Mouse (Mus musculus): Measurements from ENCODE around the gene Usp42. TPM values are rescaled to one million over a fixed set of nuclear protein-coding genes. Genes with fewer than 3 reads are reported as not detected.

Gene Usp42
- total RNA-seq (2021) = 10 to 100 TPM; 20.2 to 20.8 TPM
- long read RNA-seq, experiment 1, full-length matches to known transcripts = 3 of 9 reads
- long read RNA-seq, experiment 1, partial matches to known transcripts = 5 of 9 reads
- long read RNA-seq, experiment 1, other reads (novel, unspliced or antisense) = 1 of 9 reads
- long read RNA-seq, experiment 2, full-length matches to known transcripts = 3 of 17 reads
- long read RNA-seq, experiment 2, partial matches to known transcripts = 11 of 17 reads
- long read RNA-seq, experiment 2, other reads (novel, unspliced or antisense) = 3 of 17 reads

- TF ChIP-seq CTCF (conservative IDR thresholded peaks at IDR 0.05) = peak; percentile 53
- DNase-seq (ENCODE audit: low spot score in 2 of 2) = peak; percentile 95 to 96
- Histone ChIP-seq H3K27ac (peak within 1 kb of the TSS; percentile 98), H3K4me3 (peak within 1 kb of the TSS; percentile 79)
Observed at GRCm38 (mm10) chr5:143732180-143732891, at the start of gene Usp42. TSS of gene Usp42 (minus strand) at chr5:143732280.

GRCm38 (mm10) chr5:143760508-143760907 lies 28.4 kb upstream of the Usp42 start:
- Histone ChIP-seq H3K4me3 (no peak overlapping the region), H3K27ac (no peak overlapping the region)
- no peak for TF ChIP-seq CTCF (conservative IDR thresholded peaks at IDR 0.05)
- no peak for DNase-seq (ENCODE audit: low spot score in 2 of 2)

- no peak overlapping the region for H3K27ac ChIP-seq
- no peak overlapping the region for H3K4me3 ChIP-seq
- no peak for TF ChIP-seq CTCF (conservative IDR thresholded peaks at IDR 0.05)
- DNase-seq (ENCODE audit: low spot score in 2 of 2) = no peak
Observed at GRCm38 (mm10) chr5:143759554-143759953, 27.5 kb upstream of the Usp42 start.

GRCm38 (mm10) chr5:143757755-143758443 lies 25.8 kb upstream of the Usp42 start:
- peak overlapping the region; percentile 54 for H3K27ac ChIP-seq
- DNase-seq (ENCODE audit: low spot score in 2 of 2) = peak; percentile 92 to 94
- TF ChIP-seq CTCF (conservative IDR thresholded peaks at IDR 0.05) = no peak
- H3K4me3 ChIP-seq = peak overlapping the region; percentile 68

- TF ChIP-seq CTCF (conservative IDR thresholded peaks at IDR 0.05) = no peak
- no peak overlapping the region for H3K4me3 ChIP-seq
Observed at GRCm38 (mm10) chr5:143755529-143756141, 23.6 kb upstream of the Usp42 start.

GRCm38 (mm10) chr5:143749630-143750208 lies 17.6 kb upstream of the Usp42 start:
- TF ChIP-seq CTCF (conservative IDR thresholded peaks at IDR 0.05) = no peak
- H3K4me3 ChIP-seq = no peak overlapping the region
- no peak for DNase-seq (ENCODE audit: low spot score in 2 of 2)
- no peak overlapping the region for H3K27ac ChIP-seq

More at GRCm38 (mm10) chr5:143755529-143756141, 23.6 kb upstream of the Usp42 start:
- DNase-seq (ENCODE audit: low spot score in 2 of 2) = no peak
- H3K27ac ChIP-seq = no peak overlapping the region

GRCm38 (mm10) chr5:143731483-143732112 lies 482 bp downstream of the Usp42 start:
- Histone ChIP-seq H3K4me3 (peak overlapping the region; percentile 55), H3K27ac (peak overlapping the region; percentile 98; the same call in 1 of the 2 replicates)
- DNase-seq (ENCODE audit: low spot score in 2 of 2) = no peak
- no peak for TF ChIP-seq CTCF (conservative IDR thresholded peaks at IDR 0.05)

- no peak for TF ChIP-seq CTCF (conservative IDR thresholded peaks at IDR 0.05)
- Histone ChIP-seq H3K4me3 (peak overlapping the region; percentile 55), H3K27ac (peak overlapping the region; percentile 98; the same call in 1 of the 2 replicates)
- no peak for DNase-seq (ENCODE audit: low spot score in 2 of 2)
Observed at GRCm38 (mm10) chr5:143730915-143731314, 1.2 kb downstream of the Usp42 start.

GRCm38 (mm10) chr5:143721962-143722361 lies 10.1 kb downstream of the Usp42 start:
- no peak for DNase-seq (ENCODE audit: low spot score in 2 of 2)
- TF ChIP-seq CTCF (conservative IDR thresholded peaks at IDR 0.05) = peak; percentile 24
- no peak overlapping the region for H3K27ac ChIP-seq
- H3K4me3 ChIP-seq = no peak overlapping the region

GRCm38 (mm10) chr5:143712011-143712800 lies 19.9 kb downstream of the Usp42 start:
- no peak for DNase-seq (ENCODE audit: low spot score in 2 of 2)
- H3K4me3 ChIP-seq = no peak overlapping the region

GRCm38 (mm10) chr5:143711326-143711725 lies 20.8 kb downstream of the Usp42 start:
- no peak overlapping the region for H3K4me3 ChIP-seq
- H3K27ac ChIP-seq = no peak overlapping the region; the same call in 1 of the 2 replicates
- DNase-seq (ENCODE audit: low spot score in 2 of 2) = peak; percentile 53 to 76
- TF ChIP-seq CTCF (conservative IDR thresholded peaks at IDR 0.05) = peak; percentile 97

More at GRCm38 (mm10) chr5:143712011-143712800, 19.9 kb downstream of the Usp42 start:
- no peak for TF ChIP-seq CTCF (conservative IDR thresholded peaks at IDR 0.05)
- H3K27ac ChIP-seq = no peak overlapping the region; the same call in 1 of the 2 replicates
